Mouse (Mus musculus) liver, embryonic 15.5 days (tissue): ENCODE measurements around the gene Bhmt2. TPM values are rescaled to one million over a fixed set of nuclear protein-coding genes. Genes with fewer than 3 reads are reported as not detected.

Experiments used
- ATAC-seq: fragments of 200-750 bp; cut with Nextera tagmentation; 2 replicates; pipeline ENCODE4 v1.8.0; 2017; ENCODE audit warnings: moderate number of reproducible peaks, mild to moderate bottlenecking, moderate library complexity; ENCODE audit not compliant: insufficient read depth
- H3K27ac ChIP-seq: fragments of 300-500 bp; sonication (generic); replicated peaks from 2 replicates; pipeline ENCODE4 v1.5.1; 2015; ENCODE audit warnings: mild to moderate bottlenecking, inconsistent platforms
- H3K27me3 ChIP-seq: fragments of 300-500 bp; sonication (generic); 2 replicates; pipeline ENCODE4 v1.6.1; 2015; ENCODE audit warnings: mild to moderate bottlenecking, inconsistent platforms
- H3K36me3 ChIP-seq: fragments of 300-500 bp; sonication (generic); replicated peaks from 2 replicates; pipeline ENCODE4 v1.6.1; 2015; ENCODE audit warnings: moderate library complexity, mild to moderate bottlenecking, inconsistent platforms
- H3K4me1 ChIP-seq: fragments of 300-500 bp; sonication (generic); replicated peaks from 2 replicates; pipeline ENCODE4 v1.6.1; 2015; ENCODE audit warnings: inconsistent platforms
- H3K4me2 ChIP-seq: fragments of 300-500 bp; sonication (generic); 2 replicates; pipeline ENCODE4 v1.6.1; 2015; ENCODE audit warnings: moderate library complexity, mild to moderate bottlenecking, inconsistent platforms
- H3K4me3 ChIP-seq: fragments of 300-500 bp; sonication (generic); replicated peaks from 2 replicates; pipeline ENCODE4 v1.5.1; 2015; ENCODE audit warnings: mild to moderate bottlenecking, inconsistent platforms
- H3K9ac ChIP-seq: fragments of 300-500 bp; sonication (generic); 2 replicates; pipeline ENCODE4 v1.6.1; 2015; ENCODE audit warnings: moderate library complexity, mild to moderate bottlenecking, inconsistent platforms
- H3K9me3 ChIP-seq: fragments of 300-500 bp; sonication (generic); replicated peaks from 2 replicates; pipeline ENCODE4 v1.6.1; 2016; ENCODE audit warnings: inconsistent platforms
- WGBS: fragments of 180-500 bp; shearing (Covaris S2); methylation state at CpG from one replicate; pipeline ENCODE4 v1.1.7; 2015; ENCODE audit warnings: mixed read lengths; ENCODE audit not compliant: insufficient replicate concordance; 5-methylcytosine and 5-hydroxymethylcytosine counted together
- polyA plus RNA-seq: library from polyadenylated mRNA; unstranded; fragments of >200 nt; fragmentation: Nextera tagmentation; extraction: Ambion mirVana; gene quantifications from 2 replicates; pipeline ENCODE4 v1.2.1, GENCODE M21; 2015

Gene Bhmt2
- polyA plus RNA-seq, 1 experiment from 2014 or later, result 35.7 TPM

GRCm38 (mm10) chr13:93639636-93640035 is 34.5 kb downstream of the Bhmt2 start:
- Histone ChIP-seq H3K27ac (no peak overlapping the region), H3K4me1 (0 out of 2 replicates have a peak, but pooled peaks cover 3% of the 10 kb centered on the region), H3K36me3 (no peaks in the 10 kb centered on the region), H3K27me3 (no peaks in the 10 kb centered on the region), H3K9ac (no peak overlapping the region), H3K9me3 (no peaks in the 10 kb centered on the region), H3K4me2 (no peak overlapping the region), H3K4me3 (no peak overlapping the region)
- ATAC-seq, result no peak
- WGBS, result 40% methylated on average over 4 of the region's 4 CpGs

DNA sequence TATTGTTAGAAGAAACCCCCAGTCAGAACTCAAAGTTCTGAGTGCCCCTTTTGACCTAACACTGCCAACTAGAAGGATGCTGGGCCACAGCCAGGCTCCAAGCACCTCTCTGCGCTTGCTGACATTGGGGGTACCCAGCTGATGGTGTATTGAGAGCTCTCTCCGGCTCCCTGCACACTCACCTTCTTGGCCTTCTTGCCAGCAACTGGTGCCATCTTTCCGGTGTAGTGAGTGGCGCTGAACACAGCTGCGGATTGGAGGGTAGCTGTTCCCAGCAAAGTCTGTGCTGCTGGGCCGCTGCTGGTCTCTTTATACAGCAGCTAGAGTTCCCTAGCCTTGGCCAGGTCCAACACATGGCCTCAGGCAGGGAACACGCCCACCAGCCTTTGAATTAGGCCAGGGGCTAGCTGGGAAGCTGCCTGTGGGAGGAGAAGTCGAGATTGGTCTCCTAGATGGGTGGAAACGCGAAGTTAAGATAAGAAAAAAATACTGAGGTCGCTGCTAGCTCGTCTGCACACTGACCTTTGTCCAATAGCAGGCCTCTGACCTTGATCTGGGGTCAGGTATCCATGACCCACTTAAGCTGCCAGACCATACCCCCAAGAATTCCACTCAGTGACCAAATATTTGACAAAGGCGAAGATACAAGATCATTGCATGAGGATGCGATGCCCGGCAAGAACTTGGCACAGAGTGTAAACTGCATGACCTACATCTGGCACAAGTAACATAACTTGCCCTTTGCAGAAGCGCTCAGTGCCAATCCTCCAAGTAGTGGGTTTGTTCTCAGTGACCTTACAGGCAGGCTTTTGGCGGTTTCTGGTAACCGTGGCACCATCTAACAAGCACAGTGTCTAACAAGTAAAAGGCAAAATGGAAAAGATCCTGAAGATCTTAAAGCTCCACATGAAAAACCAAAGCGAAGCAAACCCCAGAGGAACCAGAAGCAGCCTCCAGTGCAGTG is 36.5 kb downstream of the Bhmt2 start, which contains the start of gene Bhmt:
TSS of gene Bhmt (minus strand) at position 680 of the 964 bp plus-strand sequence.
- peak; percentile 69 for ATAC-seq
- 58% methylated on average over 19 of the region's 19 CpGs for WGBS
- Histone ChIP-seq H3K27me3 (no peaks in the 10 kb centered on the region), H3K9me3 (no peaks in the 10 kb centered on the region), H3K4me1 (0 out of 2 replicates have a peak, but pooled peaks cover 3% of the 10 kb centered on the region), H3K27ac (peak within 1 kb of the TSS; percentile 30; the same call in 1 of the 2 replicates), H3K4me3 (peak within 1 kb of the TSS; percentile 30), H3K4me2 (peak within 1 kb of the TSS; percentile 27), H3K9ac (no peak within 1 kb of the TSS), H3K36me3 (no peaks in the 10 kb centered on the region)

DNA sequence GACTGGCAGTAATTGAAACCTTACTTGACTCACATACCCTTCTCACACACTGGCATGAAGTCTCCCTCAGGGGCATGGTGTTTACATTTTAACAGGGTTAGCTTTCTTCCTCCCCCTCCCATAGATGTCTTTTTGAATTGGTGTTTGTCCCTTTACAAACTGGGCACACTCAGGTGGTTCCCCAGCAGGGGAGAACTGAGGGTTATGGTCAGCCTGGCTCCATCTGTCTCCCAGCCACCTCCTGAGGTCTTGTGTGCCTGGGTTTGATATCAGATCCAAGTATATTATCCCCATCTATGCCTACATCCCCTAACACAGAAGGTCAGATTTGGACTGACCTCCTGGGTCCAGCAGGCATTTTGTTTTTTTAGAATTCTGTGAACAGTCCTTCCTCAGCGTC is 37.5 kb downstream of the Bhmt2 start:
- Histone ChIP-seq H3K27ac (peak overlapping the region; percentile 30; the same call in 1 of the 2 replicates), H3K27me3 (no peaks in the 10 kb centered on the region), H3K4me1 (0 out of 2 replicates have a peak, but pooled peaks cover 3% of the 10 kb centered on the region), H3K9ac (no peak overlapping the region), H3K4me2 (peak overlapping the region; percentile 27), H3K36me3 (no peaks in the 10 kb centered on the region), H3K9me3 (no peaks in the 10 kb centered on the region), H3K4me3 (peak overlapping the region; percentile 30)
- ATAC-seq, result no peak
- 39% methylated on average over 1 of the region's 1 CpGs for WGBS

- no peak overlapping the region for H3K9ac ChIP-seq
- no peak overlapping the region for H3K4me3 ChIP-seq
- H3K9me3 ChIP-seq, result no peaks in the 10 kb centered on the region
- no peaks in the 10 kb centered on the region for H3K27me3 ChIP-seq
- 53% methylated on average over 5 of the region's 5 CpGs for WGBS
- no peak overlapping the region for H3K4me2 ChIP-seq
- H3K27ac ChIP-seq, result no peak overlapping the region
- no peak for ATAC-seq
- 0 out of 2 replicates have a peak, but pooled peaks cover 3% of the 10 kb centered on the region for H3K36me3 ChIP-seq
- H3K4me1 ChIP-seq, result no peaks in the 10 kb centered on the region
Measured at GRCm38 (mm10) chr13:93632927-93633326, 41.2 kb downstream of the Bhmt2 start.

GRCm38 (mm10) chr13:93630941-93631705 is 43.0 kb downstream of the Bhmt2 start:
- no peak overlapping the region for H3K4me3 ChIP-seq
- H3K9me3 ChIP-seq, result no peaks in the 10 kb centered on the region
- no peak overlapping the region for H3K27ac ChIP-seq
- no peaks in the 10 kb centered on the region for H3K4me1 ChIP-seq
- no peak overlapping the region for H3K9ac ChIP-seq
- no peak for ATAC-seq
- WGBS, result 66% methylated on average over 10 of the region's 10 CpGs
- H3K36me3 ChIP-seq, result 0 out of 2 replicates have a peak, but pooled peaks cover 3% of the 10 kb centered on the region
- H3K4me2 ChIP-seq, result no peak overlapping the region
- H3K27me3 ChIP-seq, result no peaks in the 10 kb centered on the region

DNA sequence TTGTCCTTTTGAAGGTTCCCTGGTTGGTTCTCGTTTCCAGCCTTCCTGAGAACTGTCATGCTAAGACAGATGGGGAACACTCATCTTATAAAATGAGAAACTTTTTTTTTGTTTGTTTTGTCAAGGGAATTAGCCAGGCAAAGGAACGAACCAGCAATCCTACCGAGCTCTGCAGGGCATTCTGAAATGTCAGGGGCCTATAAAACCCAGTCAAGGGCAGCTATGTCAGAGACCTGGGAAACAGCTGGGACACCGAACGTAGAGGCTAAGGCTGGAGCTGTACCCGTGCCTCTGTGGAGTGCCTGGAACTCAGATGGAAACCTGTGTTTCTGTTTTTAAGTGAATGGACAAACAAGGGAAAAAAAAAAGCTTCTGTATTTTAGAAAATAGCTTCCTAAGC is 45.2 kb downstream of the Bhmt2 start:
- no peaks in the 10 kb centered on the region for H3K9me3 ChIP-seq
- ATAC-seq, result no peak
- no peak overlapping the region for H3K9ac ChIP-seq
- no peaks in the 10 kb centered on the region for H3K4me1 ChIP-seq
- no peak overlapping the region for H3K4me3 ChIP-seq
- no peak overlapping the region for H3K4me2 ChIP-seq
- WGBS, result 44% methylated on average over 6 of the region's 6 CpGs
- H3K27me3 ChIP-seq, result no peaks in the 10 kb centered on the region
- H3K36me3 ChIP-seq, result 0 out of 2 replicates have a peak, but pooled peaks cover 3% of the 10 kb centered on the region
- no peak overlapping the region for H3K27ac ChIP-seq

DNA sequence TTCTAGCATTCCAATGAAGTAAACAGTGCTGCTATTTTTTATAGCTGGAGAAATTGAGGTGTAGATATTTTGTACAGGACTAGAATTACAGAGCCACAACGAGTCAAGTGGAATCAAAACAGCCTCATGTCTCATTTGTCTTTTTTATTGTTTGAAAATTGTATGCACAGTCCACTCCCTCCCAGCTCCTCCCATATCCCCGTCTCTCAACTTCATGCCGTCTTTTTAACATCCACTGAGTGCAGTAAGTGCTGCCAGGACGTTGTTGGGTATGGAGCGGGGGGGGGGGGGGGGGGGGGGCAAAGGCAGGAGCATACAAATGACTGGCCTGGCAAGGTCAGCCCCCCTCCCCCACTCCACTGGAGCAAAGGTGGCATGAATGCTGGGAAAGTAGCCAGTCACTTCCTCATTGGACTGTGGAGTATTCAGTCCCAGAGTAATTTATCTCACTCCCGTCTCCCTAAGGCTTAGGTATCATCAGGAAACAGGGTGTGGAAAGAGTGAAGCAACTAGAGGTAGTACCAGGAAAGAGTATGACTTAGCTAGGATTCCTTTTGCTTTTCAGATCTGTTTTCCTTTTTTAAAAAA is 59.6 kb downstream of the Bhmt2 start:
- ATAC-seq, result no peak
- no peak overlapping the region for H3K4me2 ChIP-seq
- no peak overlapping the region for H3K4me3 ChIP-seq
- no peaks in the 10 kb centered on the region; the same call in 1 of the 2 replicates for H3K36me3 ChIP-seq
- H3K27me3 ChIP-seq, result no peaks in the 10 kb centered on the region
- H3K9me3 ChIP-seq, result no peaks in the 10 kb centered on the region
- no peaks in the 10 kb centered on the region; the same call in 1 of the 2 replicates for H3K4me1 ChIP-seq
- 39% methylated on average over 5 of the region's 6 CpGs for WGBS
- H3K9ac ChIP-seq, result no peak overlapping the region
- H3K27ac ChIP-seq, result no peak overlapping the region

DNA sequence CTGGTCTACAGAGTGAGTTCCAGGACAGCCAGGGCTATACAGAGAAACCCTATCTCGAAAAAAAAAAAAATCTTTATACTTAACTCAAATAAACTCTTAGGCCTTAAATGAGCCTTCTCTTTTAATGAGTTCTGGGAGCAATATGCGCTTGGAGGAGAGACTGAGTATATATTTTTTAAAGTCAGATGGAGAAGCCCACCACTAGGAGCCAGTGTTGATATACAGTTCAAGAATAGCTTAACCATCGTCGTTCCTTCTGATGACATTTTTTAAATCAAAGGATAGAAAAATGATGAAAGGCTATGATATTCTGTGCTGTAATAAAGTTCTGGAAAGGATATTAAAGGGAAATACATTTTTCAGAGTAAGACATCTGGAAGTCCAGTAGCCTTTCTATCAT is 60.3 kb downstream of the Bhmt2 start:
- Histone ChIP-seq H3K4me3 (no peak overlapping the region), H3K9me3 (no peaks in the 10 kb centered on the region), H3K4me1 (no peaks in the 10 kb centered on the region; the same call in 1 of the 2 replicates), H3K27ac (no peak overlapping the region), H3K4me2 (no peak overlapping the region), H3K36me3 (no peaks in the 10 kb centered on the region; the same call in 1 of the 2 replicates), H3K27me3 (no peaks in the 10 kb centered on the region), H3K9ac (no peak overlapping the region)
- no peak for ATAC-seq
- 61% methylated on average over 4 of the region's 4 CpGs for WGBS

GRCm38 (mm10) chr13:93612660-93613607 is 61.2 kb downstream of the Bhmt2 start:
- Histone ChIP-seq H3K4me3 (no peak overlapping the region), H3K27ac (no peak overlapping the region), H3K9me3 (no peaks in the 10 kb centered on the region), H3K4me2 (no peak overlapping the region), H3K9ac (no peak overlapping the region), H3K4me1 (no peaks in the 10 kb centered on the region; the same call in 1 of the 2 replicates), H3K27me3 (no peaks in the 10 kb centered on the region), H3K36me3 (no peaks in the 10 kb centered on the region; the same call in 1 of the 2 replicates)
- no peak for ATAC-seq
- 52% methylated on average over 19 of the region's 19 CpGs for WGBS

DNA sequence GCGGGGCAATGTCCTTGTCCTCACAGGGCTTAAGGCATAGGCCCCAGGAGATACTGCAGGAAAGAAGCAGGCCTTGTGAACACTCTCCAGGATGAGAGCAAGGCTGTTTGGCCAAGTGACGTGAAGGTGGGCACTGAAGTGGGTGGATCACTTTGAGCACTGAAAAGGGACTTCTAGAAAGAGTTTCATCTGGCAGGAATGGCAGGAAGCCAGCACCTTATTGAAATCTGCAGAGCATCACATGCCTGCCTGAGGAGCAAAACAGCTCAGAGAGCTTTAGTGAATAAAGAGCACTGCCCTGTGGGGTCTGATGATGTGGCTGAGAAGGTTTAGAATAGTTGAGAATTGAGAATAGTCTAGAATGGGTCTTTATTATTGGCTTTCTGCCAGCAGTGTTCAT is 65.6 kb downstream of the Bhmt2 start:
- 59% methylated on average over 2 of the region's 2 CpGs for WGBS
- no peak overlapping the region for H3K9ac ChIP-seq
- no peaks in the 10 kb centered on the region for H3K27me3 ChIP-seq
- H3K4me3 ChIP-seq, result no peak overlapping the region
- H3K9me3 ChIP-seq, result no peaks in the 10 kb centered on the region
- H3K4me2 ChIP-seq, result no peak overlapping the region
- no peaks in the 10 kb centered on the region for H3K36me3 ChIP-seq
- H3K27ac ChIP-seq, result no peak overlapping the region
- ATAC-seq, result no peak
- H3K4me1 ChIP-seq, result no peaks in the 10 kb centered on the region
